Mouse (Mus musculus) midbrain, embryonic 10.5 days (tissue): ENCODE measurements at regions not wholly inside any gene's neighbourhood (a gene's known extent, or its start where the extent isn't known, plus 50 kb on each side); places are given as distances from the start of the nearest gene placed in this dataset.

Experiments
- DNase-seq: peaks from one replicate; pipeline ENCODE4 v3.0.0-alpha.2; 2017; ENCODE audit warnings: low spot score
- H3K27ac ChIP-seq: fragments of 300-500 bp; sonication (generic); replicated peaks from 2 replicates; pipeline ENCODE4 v1.5.1; 2016; ENCODE audit warnings: mild to moderate bottlenecking
- H3K27me3 ChIP-seq: fragments of 300-500 bp; sonication (generic); 2 replicates; pipeline ENCODE4 v1.6.1; 2016; ENCODE audit warnings: low read depth, mild to moderate bottlenecking; ENCODE audit not compliant: poor library complexity, severe bottlenecking
- H3K36me3 ChIP-seq: fragments of 300-500 bp; sonication (generic); 2 replicates; pipeline ENCODE4 v1.6.1; 2016; ENCODE audit warnings: mild to moderate bottlenecking, moderate library complexity
- H3K4me1 ChIP-seq: fragments of 300-500 bp; sonication (generic); 2 replicates; pipeline ENCODE4 v1.6.1; 2016
- H3K4me3 ChIP-seq: fragments of 300-500 bp; sonication (generic); 2 replicates; pipeline ENCODE4 v1.5.1; 2016; ENCODE audit warnings: mild to moderate bottlenecking, moderate library complexity
- H3K9me3 ChIP-seq: fragments of 300-500 bp; sonication (generic); replicated peaks from 2 replicates; pipeline ENCODE4 v1.6.1; 2016; ENCODE audit warnings: mild to moderate bottlenecking
- WGBS: fragments of 180-500 bp; shearing (Covaris S2); methylation state at CpG from one replicate; pipeline ENCODE4 v1.1.7; 2016; 5-methylcytosine and 5-hydroxymethylcytosine counted together

DNA sequence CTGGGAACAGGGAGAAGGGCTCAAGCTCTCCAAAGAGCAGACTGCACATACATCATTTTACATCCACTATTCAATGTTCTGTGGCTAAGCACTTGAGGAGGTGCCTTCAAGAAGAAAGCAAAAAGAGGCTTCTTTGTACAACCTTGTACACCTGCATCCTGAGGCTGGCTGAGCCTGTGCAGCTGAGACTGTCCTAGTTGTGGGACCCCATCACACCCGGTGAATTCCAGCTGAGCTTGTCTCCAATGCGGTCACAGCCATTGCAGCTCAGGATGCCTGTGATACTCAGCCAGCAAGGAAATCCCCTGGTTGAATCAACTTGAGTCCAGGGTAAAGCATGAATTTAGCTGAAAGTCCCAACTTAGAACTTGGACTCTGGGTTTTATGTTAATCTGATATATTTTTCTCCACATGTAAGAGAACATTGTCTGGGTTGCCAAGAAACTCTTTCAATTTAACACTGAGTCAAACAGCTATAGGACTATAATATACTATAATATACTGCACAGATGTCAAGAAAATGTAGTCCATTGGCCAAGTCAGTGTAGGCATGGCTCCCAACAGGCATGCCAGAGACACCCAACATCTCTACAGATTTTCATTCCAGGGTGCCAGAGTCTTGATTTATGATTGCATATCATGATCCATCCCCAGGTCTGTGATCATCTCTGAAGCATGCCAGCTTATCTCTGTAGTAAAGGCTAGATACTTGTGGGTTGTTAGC, 599.2 kb downstream of the Pard3 start:
- Histone ChIP-seq H3K27me3 (no peaks in the 10 kb centered on the region), H3K36me3 (no peaks in the 10 kb centered on the region), H3K27ac (no peak overlapping the region), H3K4me3 (no peak overlapping the region), H3K4me1 (no peaks in the 10 kb centered on the region), H3K9me3 (no peaks in the 10 kb centered on the region)
- no peak for DNase-seq
- 86% methylated on average over 2 of the region's 2 CpGs for WGBS

DNA sequence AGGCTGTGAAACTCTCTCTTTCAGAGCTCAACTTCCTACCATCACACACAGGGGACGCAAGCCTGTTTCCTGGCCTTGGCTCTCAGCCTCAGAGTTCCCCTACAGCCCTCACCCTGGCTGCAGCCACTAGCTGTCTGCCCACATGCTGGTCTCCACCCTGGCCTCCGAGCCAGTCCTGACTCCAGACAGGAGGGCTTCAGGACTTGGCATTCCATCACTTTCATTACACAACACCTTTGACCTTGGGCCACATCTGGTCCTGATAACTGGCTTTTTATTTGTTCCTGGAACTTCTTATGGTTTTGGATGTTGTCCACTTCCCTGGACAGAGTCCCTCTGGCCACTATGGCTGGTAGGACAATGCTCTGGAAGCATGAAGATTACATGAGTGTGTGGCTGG, 602.9 kb downstream of the Pard3 start:
- H3K4me1 ChIP-seq: no peaks in the 10 kb centered on the region
- 70% methylated on average over 2 of the region's 2 CpGs for WGBS
- DNase-seq: no peak
- no peaks in the 10 kb centered on the region for H3K27me3 ChIP-seq
- H3K27ac ChIP-seq: no peak overlapping the region
- H3K36me3 ChIP-seq: no peaks in the 10 kb centered on the region
- no peaks in the 10 kb centered on the region for H3K9me3 ChIP-seq
- H3K4me3 ChIP-seq: no peak overlapping the region

DNA sequence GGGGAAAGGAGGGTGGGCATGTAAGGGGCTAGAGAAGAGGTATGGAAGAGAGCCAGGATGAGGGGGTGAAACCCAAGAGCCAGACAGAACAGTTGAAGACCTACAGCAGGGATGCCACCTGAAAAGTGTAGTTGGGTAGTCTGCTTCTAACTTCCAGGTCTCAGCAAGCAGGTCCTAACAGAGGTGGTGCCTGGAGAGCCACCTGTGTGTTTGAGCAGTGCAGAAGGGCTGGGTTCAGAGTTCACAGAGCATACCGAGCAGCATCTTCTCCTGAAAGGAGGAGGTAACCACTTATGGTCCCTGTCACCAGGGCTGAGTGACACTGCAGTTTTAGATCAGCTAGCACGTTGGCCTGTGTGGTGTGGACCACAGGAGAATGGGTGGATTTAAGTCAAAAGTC, 605.3 kb downstream of the Pard3 start:
- no peak for DNase-seq
- no peaks in the 10 kb centered on the region for H3K4me1 ChIP-seq
- no peaks in the 10 kb centered on the region for H3K27me3 ChIP-seq
- WGBS: 64% methylated on average over 2 of the region's 2 CpGs
- no peak overlapping the region for H3K27ac ChIP-seq
- no peaks in the 10 kb centered on the region for H3K36me3 ChIP-seq
- no peaks in the 10 kb centered on the region for H3K9me3 ChIP-seq
- no peak overlapping the region for H3K4me3 ChIP-seq

DNA sequence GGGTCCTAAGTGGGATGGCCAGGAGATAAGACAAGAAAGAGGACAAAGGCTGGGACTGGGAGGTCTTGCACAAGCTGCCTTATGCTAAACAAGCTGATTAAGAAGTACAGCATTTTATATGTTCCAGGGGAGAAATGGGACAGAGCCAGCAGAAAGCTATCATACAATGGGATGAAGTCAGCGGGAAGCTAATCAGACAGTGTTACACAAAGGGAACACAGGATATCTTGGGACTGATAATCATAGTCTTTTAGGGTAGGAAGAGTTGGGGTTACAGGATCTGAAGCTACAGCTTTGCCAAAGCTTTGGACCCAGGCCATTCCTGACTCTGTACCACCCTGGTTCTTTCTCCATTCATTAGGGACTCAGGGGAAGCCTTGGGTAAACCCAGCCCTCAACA, 610.4 kb downstream of the Pard3 start:
- no peak overlapping the region for H3K27ac ChIP-seq
- no peaks in the 10 kb centered on the region for H3K27me3 ChIP-seq
- no peak overlapping the region for H3K4me3 ChIP-seq
- 0 out of 2 replicates have a peak, but pooled peaks cover 5% of the 10 kb centered on the region for H3K4me1 ChIP-seq
- H3K9me3 ChIP-seq: no peaks in the 10 kb centered on the region
- no peaks in the 10 kb centered on the region for H3K36me3 ChIP-seq
- 88% methylated on average over 1 of the region's 1 CpGs for WGBS
- DNase-seq: no peak

DNA sequence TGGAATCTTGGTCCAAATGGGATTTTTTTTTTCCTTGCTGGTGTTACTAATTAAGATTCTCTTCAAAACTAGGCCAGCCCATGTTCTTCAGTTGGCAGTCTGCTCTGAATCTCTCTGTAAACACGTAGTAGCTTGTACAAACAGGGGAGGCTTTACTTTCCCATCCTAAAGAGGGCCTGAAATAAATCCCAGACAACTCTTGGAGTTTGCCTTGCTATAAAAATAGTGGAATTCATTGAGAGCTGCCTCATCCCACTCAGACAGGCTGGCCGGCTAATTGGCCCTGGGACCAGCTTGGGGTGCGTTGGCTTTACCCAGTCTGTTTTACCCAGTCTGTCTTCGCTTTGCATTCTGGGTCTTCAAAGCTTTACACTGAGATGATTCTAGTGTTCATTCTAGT, 611.7 kb downstream of the Pard3 start:
- 87% methylated on average over 4 of the region's 4 CpGs for WGBS

DNA sequence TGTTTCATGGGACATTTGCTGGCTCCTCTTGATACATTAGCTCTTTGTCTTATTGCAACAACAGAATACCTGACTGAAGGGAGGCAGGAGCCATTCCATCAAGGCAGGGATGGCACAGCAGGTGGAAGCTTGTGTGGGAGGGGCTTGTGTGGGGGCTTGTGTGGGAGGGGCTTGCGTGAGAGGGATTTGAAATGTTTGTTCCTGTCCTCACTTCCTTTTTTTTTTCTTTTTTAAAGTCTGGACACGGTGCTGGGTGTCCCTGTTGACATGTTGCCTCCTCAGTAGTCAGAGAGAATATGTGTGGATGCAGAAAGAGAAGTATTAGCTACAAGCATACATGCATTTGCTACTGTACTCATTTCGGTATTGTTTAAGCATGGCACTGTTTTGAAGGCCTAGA, 616.5 kb downstream of the Pard3 start:
- Histone ChIP-seq H3K4me3 (no peak overlapping the region), H3K27ac (no peak overlapping the region), H3K9me3 (no peaks in the 10 kb centered on the region), H3K4me1 (peaks cover 5% of the 10 kb centered on the region; the same call in 1 of the 2 replicates), H3K27me3 (no peaks in the 10 kb centered on the region), H3K36me3 (no peaks in the 10 kb centered on the region)
- no peak for DNase-seq
- 85% methylated on average over 3 of the region's 3 CpGs for WGBS

More for the DNA sequence above, 611.7 kb downstream of the Pard3 start:
- Histone ChIP-seq H3K9me3 (no peaks in the 10 kb centered on the region), H3K4me1 (peaks cover 5% of the 10 kb centered on the region; the same call in 1 of the 2 replicates), H3K4me3 (no peak overlapping the region), H3K27me3 (no peaks in the 10 kb centered on the region), H3K27ac (no peak overlapping the region), H3K36me3 (no peaks in the 10 kb centered on the region)
- no peak for DNase-seq

DNA sequence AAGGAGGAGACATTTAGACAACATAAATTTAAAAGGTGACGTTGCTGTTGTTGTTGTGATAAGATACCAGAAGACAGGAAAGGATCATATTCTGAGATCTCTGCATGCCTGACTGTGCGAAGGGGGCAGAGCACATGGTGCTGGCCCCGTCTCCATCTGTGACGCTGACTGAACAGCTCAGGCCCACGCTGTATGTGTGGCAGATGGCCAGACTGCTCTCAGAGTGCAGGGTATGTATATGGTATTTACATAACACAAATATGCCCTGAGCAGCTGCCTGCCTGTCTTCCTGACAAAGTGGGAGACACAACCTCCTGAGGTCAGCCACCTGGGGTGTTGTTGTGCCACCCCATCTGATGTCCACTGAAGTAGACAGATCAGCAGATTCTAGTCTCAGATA, 620.5 kb downstream of the Pard3 start:
- WGBS: 86% methylated on average over 5 of the region's 5 CpGs
- Histone ChIP-seq H3K36me3 (no peaks in the 10 kb centered on the region), H3K4me1 (no peaks in the 10 kb centered on the region; the same call in 1 of the 2 replicates), H3K27ac (no peak overlapping the region), H3K27me3 (no peaks in the 10 kb centered on the region), H3K4me3 (no peak overlapping the region), H3K9me3 (no peaks in the 10 kb centered on the region)
- DNase-seq: no peak

DNA sequence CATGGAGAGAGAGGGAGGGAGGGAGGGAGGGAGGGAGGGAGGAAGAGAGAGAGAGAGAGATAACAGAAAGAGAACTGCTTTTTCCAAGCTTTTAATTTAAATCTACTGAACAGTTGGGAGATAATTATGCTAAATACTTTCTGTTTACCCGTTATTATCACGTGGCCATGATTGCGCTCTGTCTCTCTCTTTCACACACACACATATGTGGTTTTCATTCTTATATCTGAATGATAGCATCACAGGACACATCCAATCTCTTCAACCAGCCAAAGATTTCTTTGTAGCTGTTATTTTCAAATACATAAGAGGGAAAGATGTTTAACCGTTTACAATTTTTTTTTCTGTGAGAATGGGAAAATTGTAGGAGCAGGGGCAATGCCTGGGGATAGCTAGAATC, 627.1 kb downstream of the Pard3 start:
- Histone ChIP-seq H3K36me3 (no peaks in the 10 kb centered on the region), H3K9me3 (no peaks in the 10 kb centered on the region), H3K4me1 (no peaks in the 10 kb centered on the region), H3K4me3 (no peak overlapping the region), H3K27me3 (no peaks in the 10 kb centered on the region), H3K27ac (no peak overlapping the region)
- 86% methylated on average over 4 of the region's 4 CpGs for WGBS
- no peak for DNase-seq

DNA sequence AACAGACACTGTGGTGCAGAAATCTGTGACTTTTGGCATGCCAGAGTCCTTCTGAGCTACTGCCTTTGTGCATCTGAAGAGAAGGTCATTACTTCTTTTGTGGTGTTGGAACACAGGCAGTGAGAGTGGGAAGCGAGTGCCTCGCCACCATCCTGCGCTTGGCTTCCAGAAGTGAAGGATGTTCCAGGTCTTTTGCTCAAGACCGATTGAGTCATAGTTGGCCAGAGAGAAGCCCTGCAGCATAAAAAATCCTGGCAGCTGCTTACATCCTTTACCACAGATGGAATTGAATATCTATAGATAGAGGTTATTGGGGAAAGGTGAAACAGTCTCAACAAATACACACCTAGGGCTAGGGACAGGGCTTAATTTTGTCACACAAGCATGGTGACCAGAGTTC, 634.7 kb downstream of the Pard3 start:
- 94% methylated on average over 4 of the region's 4 CpGs for WGBS
- Histone ChIP-seq H3K27me3 (no peaks in the 10 kb centered on the region), H3K9me3 (no peaks in the 10 kb centered on the region), H3K4me1 (no peaks in the 10 kb centered on the region), H3K4me3 (no peak overlapping the region), H3K27ac (no peak overlapping the region), H3K36me3 (no peaks in the 10 kb centered on the region)
- DNase-seq: no peak

DNA sequence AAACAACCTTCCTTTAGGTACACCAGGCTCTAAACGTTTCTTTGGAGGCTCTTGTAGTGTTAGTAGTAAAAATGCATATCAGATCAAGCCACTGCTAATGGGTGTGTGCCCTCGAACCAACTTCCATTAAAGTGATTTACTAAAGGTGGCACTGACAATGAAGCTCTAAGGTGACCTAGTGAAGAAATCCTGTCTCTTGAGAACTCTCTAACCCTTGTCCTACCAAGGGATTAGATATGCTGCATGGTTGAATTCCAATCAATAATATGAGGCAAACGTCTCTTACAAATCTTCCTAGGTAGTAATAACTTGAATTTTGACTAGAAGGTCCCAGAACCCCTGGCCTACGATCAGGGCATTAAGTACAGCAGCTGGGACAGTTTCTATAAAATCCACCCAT, 640.7 kb downstream of the Pard3 start:
- H3K27ac ChIP-seq: no peak overlapping the region
- H3K27me3 ChIP-seq: peaks cover 4% of the 10 kb centered on the region; the same call in 1 of the 2 replicates
- no peaks in the 10 kb centered on the region for H3K36me3 ChIP-seq
- no peak overlapping the region for H3K4me3 ChIP-seq
- no peaks in the 10 kb centered on the region for H3K9me3 ChIP-seq
- peaks cover 6% of the 10 kb centered on the region; the same call in 1 of the 2 replicates for H3K4me1 ChIP-seq
- DNase-seq: no peak
- WGBS: 82% methylated on average over 4 of the region's 4 CpGs

DNA sequence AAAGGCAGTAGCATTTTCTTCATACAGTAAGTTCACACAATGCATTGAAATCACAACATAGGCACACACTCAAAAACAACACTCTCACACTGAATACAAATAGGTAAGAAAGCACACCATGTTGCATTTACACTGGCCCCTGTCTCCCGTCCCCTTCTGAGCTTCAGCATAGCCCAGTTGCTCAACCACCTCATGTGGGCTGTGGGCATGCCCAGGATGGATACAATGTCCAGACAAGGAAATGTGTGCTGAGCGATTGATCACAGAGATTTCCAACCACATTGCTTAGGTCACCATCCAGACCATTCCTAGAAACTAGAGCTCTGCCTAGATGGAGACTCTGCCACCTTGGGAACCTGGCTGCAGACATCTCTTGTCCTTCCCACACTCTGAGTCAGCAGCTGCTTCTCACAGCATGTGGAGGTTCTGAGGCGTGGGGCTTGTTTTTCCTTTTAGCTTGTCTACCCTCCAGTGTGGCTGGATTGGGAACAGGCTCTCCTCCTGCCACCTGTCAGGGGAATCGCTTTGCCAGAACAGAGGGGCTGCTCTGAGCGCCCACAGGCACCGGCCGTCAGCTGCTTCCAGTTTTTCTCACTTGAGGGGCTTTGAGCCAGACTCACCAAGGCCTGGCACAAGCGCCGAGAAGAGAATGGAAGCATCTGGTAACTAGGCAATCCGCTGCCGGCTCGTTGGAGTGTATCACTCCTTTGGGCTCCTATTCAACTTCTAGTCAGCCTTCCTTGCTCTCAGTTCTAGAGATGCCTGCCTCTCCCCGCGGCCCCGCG, 642.5 kb downstream of the Pard3 start:
- no peaks in the 10 kb centered on the region for H3K36me3 ChIP-seq
- H3K4me3 ChIP-seq: no peak overlapping the region
- WGBS: 55% methylated on average over 16 of the region's 16 CpGs
- H3K4me1 ChIP-seq: peaks cover 6% of the 10 kb centered on the region; the same call in 1 of the 2 replicates
- DNase-seq: no peak
- H3K27ac ChIP-seq: no peak overlapping the region
- H3K9me3 ChIP-seq: no peaks in the 10 kb centered on the region
- peaks cover 4% of the 10 kb centered on the region; the same call in 1 of the 2 replicates for H3K27me3 ChIP-seq

DNA sequence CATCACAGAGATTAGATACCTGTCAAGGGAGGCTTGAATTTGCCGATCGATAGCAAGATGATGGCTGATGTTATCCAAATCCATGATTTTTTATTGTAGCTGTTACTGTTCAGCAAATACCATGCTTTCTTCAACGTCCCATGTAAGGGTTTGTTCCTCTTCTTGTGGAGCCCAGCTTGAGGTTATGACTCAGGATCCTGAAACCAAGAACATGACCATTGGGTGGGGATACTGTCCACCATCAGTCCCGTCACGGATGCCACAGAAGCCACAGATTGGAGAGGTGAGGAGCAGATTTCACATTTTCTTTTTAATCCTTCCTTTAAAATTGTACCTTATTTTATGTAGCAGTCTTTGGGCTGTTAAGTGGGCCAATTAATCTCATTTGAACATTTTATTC, 645.7 kb downstream of the Pard3 start:
- H3K4me3 ChIP-seq: no peak overlapping the region

DNA sequence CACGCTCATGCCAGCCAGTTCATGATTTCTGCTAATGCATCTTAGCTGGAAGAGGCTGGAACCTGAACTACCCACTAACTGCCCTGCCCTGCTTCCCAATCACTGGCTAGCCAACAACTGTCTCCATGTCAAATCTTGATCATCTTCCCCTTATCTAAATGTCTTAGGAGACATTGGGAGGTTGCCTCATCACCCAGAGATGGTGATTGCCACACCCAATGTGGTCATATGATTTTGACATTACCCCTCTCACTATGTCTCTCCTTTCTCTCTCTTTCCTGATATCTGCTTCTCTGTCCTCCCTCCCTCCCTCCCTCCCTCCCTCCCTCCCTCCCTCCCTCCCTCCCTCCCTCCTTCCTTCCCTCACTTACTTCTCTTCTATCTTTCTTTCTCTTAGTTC, 643.3 kb upstream of the Nrp1 start:
- DNase-seq: no peak
- WGBS: 94% methylated on average over 1 of the region's 1 CpGs

More for the DNA sequence above, 645.7 kb downstream of the Pard3 start:
- WGBS: 94% methylated on average over 5 of the region's 5 CpGs
- peaks cover 6% of the 10 kb centered on the region; the same call in 1 of the 2 replicates for H3K4me1 ChIP-seq
- no peaks in the 10 kb centered on the region for H3K36me3 ChIP-seq
- no peaks in the 10 kb centered on the region for H3K9me3 ChIP-seq
- peaks cover 11% of the 10 kb centered on the region for H3K27me3 ChIP-seq
- DNase-seq: no peak
- no peak overlapping the region for H3K27ac ChIP-seq

More for the DNA sequence above, 643.3 kb upstream of the Nrp1 start:
- H3K4me3 ChIP-seq: no peak overlapping the region
- peaks cover 16% of the 10 kb centered on the region for H3K4me1 ChIP-seq
- H3K27me3 ChIP-seq: peaks cover 52% of the 10 kb centered on the region
- H3K36me3 ChIP-seq: no peaks in the 10 kb centered on the region
- H3K9me3 ChIP-seq: no peaks in the 10 kb centered on the region
- H3K27ac ChIP-seq: no peak overlapping the region
